Mouse (Mus musculus) adrenal gland, postnatal 25 days (tissue): ENCODE results near the gene Fgfr2. TPM values are rescaled to one million over a fixed set of nuclear protein-coding genes. Genes with fewer than 3 reads are reported as not detected.

ENCODE experiments used
- DNase-seq: peaks from one replicate; pipeline ENCODE4 v3.0.0; 2021; ENCODE audit warnings: mixed read lengths
- total RNA-seq: library from RNA; stranded (reverse); gene quantifications from 2 replicates; pipeline ENCODE4 v1.2.3, GENCODE M21; 2021

Fgfr2 gene
- total RNA-seq, 1 experiment from 2014 or later = 186 TPM

DNA sequence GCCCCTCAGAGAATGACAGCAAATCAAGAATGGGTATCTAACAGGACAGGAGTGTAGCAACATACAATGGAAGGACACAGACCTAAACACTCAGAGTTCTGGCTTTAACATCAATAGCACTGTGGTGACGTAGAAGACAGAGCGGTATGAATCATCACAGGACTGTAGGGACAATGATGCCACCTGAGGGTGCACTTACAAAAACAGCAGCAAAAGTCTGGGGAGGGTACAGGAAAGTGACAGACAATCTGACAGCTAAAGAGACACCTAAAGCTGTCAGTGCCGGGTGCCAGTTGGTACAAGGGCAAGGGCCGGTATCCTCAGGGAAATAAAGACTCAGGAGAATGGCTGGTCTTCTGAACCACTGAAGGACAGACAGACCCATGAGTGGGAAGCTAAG, 870.1 kb downstream of the Fgfr2 start:
- no peak for DNase-seq

DNA sequence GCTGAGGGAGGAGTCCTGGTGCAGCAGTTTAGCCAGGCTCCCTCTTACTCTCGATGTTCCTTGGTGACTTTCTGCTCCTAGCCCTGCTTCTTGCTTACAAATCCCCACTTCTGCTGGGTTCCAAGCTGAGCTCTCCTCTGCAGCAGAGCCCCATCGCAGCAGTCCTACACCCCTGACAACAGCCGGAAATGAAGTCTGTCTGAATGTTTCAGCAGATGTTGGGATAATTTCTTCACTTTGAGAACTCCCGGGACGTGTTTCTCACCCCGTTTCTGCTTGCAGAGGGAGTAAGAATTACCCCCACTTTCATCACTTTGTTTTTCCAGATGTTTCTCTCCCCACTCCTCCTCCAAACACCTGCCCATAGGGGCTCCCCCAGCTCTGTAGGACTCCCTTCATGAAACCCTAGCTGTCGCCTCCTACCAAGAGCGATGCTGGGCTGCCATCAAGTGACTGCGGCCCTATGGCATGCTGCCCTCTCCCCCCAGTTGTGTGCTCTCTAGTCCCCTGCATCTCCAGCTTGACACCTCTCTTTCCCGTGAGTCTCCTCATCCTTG, 873.5 kb downstream of the Fgfr2 start:
- DNase-seq = no peak

DNA sequence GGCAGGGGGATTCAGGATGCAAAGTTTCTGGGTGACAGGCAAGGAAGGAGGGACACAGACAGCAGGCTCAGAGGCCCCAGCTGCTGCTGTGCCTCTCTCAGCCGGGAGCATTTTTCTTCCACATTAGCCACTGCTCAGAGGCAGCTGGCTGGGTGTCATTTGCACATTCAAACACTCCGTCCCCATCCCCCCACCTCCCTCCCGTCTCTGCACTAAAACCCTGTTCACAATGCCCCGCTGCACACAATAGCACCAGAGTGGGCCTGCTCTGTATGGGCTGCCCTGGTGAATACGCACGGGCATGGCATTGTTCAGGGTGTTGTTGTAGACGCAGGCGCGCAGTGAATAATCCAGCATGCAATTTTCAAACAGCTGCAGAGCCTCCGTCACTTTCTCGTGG, 875.6 kb downstream of the Fgfr2 start:
- no peak for DNase-seq

DNA sequence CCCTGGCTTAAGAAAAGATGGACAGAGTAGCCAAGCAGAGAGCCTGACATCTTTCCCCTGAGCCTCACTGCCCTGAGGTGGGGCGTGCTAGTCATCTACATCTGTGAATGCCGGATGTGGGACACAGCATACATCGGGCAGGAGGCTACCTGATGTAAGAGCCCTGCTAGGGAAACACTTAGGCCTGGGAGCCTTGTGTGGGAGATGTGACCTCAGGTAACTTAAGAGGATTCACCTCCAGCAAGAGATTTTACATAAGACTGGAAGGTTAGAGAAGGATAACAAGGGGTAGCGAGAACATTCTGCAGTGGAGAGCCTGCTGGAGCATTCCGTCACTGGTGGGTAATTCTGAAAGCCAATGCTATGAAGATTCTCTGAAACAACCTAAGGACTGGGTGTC, 876.1 kb downstream of the Fgfr2 start:
- DNase-seq = no peak

DNA sequence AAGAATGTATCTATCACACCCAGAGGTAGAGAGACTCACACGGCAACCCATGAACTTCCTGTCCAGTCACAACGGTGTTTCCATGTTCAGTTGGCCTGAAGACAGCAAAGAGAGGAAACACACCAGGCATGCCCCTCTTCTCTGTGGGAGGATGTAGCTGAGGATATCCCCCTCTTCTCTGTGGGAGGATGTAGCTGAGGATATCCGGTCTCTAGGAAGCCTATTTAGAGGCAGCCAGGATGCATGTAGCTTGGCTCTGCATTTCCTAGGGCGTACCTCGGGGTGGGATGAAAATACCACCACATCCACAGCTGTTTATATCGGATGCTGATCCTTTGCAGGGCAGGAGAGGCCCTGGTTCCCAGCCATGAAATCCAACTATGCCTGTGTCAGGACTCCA, 877.4 kb downstream of the Fgfr2 start:
- no peak for DNase-seq

DNA sequence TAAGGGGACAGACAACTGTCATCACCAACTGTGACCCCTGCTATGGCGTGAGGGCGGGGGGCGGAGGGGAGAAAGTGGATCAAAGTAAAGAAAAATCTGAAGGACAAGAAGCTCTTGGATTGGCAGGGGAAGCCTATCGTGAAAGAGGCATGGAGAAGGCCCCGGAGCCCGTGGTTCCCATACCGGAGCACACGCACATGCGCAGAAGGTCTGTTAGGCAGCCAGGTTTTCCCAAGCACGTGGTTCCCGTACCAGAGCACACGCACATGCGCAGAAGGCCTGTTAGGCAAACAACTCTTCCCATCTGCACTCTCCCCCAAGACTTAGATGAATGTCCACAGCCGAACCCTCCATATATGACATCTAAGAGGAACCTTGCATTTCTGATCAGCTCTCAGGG, 878.5 kb downstream of the Fgfr2 start:
- no peak for DNase-seq

DNA sequence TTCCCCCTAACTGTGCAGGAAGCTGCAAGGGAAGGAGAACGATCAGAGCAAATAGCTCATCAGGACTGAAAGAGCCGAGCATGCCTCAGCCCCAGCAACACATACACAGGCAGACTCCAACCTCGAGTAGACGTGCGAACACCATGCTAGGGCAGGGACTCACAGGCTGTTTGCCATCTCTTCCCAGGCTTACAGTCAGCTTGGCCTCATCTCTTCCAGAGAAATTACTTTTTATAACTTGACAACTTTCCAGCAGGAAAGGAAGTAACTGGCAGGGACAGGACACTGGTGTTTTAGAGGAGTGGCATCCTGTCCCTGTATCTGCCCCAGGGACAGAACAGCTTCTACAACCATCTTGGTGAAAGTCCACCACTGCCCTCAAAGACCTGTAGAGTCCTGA, 879.9 kb downstream of the Fgfr2 start:
- no peak for DNase-seq

DNA sequence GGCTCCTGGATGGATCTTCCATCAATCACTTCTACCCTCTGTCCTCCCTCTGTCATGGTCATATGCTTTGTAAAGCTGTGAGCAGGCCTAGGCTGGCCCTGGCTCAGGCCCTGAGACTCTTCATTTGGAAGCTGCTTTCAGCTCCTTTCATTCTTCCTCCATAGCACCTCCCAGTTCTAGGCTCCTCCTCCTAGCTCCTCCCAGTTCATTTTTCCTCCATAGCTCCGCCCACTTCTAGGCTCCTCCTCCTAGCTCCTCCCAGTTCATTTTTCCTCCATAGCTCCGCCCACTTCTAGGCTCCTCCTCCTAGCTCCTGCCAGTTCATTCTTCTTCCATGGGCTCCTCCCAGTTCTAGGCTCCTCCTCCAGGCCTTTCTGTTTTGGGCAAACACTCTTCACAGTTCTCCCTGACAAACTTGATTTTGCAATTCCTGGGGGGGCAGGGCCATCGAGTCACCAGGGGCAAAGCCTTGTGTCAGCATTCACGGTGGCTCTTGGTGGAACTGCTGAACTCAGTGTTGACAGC, 880.5 kb downstream of the Fgfr2 start:
- peak; percentile 31 for DNase-seq

DNA sequence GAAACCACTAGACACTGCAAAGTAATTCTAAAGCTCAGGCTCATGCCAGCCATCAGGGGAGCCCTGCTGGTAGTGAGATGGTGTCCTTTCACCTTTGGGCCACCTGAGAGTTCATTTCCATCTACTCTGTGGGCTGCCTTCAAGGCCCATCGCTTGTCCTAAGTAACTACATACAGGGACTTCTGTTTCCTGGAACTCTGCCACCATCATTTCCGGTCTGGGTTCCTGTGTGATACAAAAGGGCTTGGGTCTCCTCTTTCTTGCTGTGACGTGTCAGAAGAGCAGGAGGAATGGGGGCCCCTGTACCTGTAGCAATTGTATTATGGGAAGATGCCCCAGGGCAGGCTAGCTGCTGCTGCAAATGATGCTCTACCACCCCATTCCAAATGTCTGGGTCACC, 884.2 kb downstream of the Fgfr2 start:
- DNase-seq = no peak

DNA sequence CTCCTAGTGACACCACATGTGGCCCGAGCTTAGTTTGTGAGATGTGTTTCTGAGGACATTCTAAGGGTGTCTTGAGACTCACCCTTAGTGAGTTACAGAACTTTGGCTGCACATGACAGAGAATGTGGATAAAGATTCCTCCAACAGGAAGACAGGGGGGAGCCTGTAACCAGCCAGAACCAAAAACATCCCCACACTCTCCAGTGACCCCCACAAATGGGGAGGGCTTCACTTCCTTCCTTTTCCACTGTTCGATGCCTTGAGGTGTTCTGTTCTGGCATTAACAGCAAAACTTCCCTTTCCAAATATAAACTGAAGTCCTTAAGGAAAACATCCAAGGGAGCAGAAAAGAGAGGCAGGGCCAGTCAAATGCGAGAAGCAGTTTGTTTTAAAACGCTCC, 886.0 kb downstream of the Fgfr2 start:
- DNase-seq = no peak

DNA sequence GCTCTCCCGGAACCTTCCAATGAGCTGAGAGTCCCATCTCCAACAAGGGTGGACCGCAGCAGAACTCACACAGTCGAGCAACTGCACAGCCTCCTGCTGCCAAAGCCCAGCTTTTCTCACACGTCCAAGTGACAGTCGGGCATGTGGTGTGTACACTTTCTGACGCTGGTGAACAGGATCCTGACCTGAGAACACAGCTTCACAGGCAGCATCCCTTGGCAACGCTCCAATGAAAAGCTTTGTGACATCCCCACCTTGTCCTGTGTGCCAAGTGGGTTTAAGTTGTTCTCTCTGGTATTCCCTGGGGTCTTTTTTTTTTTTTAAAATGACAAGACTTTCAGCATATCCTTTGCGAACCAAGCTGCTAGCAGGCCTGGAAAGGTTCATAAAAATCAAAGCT, 886.4 kb downstream of the Fgfr2 start:
- DNase-seq = no peak

DNA sequence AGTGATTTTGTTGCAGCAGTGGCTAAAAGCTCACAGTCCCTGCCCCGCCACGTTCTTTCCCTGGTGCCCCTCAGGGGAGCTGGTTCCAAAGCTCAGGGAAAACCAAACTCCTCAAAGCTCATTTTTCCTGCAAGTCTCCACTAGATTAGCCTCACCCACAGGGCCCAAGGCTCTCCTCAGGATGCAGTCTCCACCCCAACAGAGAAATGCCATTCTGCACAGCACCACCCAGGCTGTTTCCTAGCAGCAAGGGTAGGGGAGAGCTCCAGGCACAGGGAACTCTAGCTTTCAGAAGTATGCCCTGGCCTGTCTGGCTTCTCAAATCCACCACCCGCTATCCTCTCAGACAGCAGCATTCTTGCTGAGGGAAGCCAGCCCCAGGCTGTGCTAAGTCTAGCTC, 888.9 kb downstream of the Fgfr2 start:
- DNase-seq = no peak

DNA sequence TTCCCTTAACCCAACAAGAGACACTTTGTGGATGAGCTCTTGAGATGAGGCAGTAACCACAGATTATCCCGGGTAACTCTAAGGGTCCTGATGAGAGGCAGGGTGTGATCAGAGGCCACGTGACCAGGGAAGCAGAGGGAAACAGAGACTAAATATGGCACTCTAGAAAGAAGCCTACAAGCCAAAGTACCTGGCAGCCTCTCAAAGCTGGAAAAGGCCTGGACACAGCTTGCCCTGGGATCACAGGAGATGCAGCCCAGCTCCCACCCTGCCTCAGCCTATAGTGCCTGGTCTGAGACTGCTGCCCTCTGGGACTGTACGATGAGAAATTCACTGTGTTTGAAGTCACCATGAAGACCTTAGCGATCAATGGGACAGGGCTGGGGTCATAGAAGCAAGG, 889.4 kb downstream of the Fgfr2 start:
- no peak for DNase-seq

DNA sequence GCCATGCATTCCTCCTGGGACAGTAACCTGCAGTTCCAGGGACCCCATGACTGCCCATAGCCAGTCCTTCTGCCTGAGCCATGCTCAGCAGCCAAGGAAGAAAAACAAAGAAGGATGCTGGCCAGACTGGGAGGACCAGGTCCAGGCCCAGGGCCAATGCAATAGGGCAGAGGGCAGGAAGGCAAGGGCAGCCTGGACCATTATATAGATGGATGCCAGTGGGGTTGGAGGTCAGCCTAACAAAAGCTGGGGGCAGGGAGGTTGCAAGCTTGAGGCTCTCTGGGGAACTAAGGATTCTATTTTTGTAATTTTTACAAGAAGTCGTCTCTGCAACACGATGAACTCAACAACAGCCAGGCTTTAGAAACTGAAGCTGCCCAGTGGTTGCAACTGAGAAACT, 890.2 kb downstream of the Fgfr2 start:
- peak; percentile 52 for DNase-seq

DNA sequence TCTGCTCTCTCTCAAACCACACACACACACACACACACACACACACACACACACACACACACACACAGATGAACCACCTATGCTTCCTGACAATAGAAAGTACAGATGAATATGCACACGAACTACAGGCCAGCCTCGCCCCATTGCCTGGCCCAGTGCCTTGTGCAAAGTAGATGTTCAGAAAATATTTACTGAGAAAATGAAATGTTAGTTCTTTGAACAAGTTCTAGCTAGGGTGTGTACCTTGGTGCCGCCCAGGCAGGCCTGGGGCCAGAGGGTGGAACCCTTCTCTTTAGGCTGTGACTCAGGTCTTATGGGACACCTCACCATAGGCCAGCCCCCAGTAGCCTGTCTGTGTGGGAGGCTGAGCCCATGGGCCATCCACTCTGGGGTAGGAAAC, 891.7 kb downstream of the Fgfr2 start:
- DNase-seq = no peak

DNA sequence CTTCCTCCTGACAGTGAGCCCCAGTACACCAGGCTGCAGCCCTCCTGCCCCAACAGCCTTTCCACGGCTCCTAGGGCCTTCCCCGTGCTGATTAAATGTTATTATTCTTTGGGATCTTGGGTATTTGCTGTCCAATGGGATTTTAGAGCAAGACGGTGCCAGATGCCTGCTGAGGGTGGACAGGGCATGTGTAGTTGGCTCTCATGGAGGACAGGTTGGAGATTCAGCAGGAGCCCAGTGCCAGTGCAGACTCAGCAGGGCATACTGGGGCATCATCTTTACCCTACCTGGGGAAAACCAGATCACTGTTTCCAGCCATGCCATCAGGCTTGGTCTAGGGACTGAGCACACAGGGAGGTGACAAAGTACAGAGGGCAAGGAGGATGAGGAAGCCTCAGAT, 892.2 kb downstream of the Fgfr2 start:
- DNase-seq = no peak

DNA sequence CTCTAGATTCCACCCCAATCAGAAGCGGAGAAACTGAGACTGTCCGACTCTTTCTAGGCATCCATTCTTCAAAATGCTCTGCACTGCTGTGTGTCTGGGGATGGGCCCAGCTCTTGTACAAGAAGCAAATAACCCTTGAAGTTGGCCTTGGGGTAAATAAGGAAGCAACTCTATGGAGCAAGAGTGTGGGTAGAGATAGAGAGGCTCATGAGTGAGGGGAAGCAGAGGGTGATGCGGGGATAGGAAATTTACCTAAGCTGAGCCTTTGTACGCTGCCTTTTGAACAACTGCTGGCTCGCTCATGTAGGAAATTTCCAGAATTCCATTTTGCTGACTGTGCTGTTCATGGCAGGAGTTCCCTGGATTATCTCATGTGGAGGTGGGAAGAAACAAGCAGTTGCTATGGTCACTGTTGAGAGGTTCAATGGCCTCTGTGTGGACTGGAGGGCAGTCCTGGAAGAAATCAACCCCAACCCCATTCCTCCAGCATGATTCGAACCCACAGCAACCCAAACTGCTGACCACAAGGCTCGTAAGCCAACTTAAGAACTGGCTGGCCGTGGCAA, 896.0 kb downstream of the Fgfr2 start:
- DNase-seq = no peak

DNA sequence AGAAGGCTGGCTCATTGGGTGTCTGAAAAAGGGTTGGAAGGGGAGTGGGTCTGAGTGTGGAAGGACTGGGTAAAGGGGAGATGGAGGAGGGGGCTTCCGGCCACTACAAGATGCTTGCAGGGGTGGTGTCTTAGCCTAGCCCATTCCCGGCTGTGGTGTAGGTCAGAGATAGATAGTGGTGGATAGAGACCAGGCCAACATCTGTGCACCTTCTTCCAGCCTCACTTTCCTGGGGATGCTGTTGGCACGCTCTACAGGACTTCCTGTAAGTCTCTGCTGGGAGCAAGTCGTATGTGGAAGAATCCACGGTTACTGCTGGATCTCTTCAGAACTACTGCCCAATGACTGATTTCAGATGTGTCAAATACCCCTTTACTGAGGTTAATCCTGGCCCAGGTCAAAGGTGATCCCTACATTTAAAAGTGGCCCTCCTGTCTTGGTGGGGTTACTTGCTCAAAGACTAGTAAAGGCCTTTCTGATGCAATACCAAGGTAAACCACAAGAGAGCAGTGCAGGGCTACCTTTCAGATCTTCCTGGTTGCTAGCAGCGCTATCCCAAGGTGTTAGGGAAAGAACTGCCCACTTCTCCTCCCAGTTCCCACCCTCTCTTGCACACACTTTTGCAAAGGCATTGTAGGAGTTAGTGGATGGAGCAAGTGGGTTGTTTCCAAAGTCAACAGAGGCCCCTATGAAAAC, 896.6 kb downstream of the Fgfr2 start:
- DNase-seq = peak; percentile 55

DNA sequence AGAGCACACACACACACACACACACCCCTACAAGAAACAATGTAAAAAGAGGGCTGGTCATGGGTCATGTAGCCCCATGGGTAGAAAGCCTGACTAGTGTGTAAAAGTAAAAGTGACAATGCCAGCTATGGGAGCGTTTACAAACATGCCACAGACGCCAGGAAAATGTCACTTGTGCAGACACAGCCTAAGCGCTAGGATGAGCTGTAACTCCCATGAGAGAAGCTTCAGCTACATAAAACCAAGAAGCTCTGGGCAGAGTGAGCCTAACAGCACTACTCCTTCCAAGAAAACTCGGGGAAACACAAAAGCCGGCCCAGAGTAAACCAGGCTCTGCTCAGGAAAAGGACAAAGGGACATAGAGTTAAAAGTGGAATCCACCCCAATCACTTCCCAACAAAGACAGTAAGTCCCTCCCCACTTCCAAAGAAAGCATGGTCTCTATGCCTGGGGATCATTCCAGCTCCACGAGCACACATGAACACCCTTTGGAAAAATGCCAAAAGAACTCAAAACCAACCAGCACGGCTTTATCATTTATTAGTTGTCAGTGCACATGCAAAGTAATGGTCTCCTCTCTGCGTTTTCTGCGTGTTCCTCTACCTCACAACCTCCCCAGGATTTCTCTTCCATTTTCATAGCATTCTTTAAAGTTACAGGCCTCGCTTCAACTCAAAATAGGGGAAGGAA, 899.6 kb downstream of the Fgfr2 start:
- DNase-seq = no peak

DNA sequence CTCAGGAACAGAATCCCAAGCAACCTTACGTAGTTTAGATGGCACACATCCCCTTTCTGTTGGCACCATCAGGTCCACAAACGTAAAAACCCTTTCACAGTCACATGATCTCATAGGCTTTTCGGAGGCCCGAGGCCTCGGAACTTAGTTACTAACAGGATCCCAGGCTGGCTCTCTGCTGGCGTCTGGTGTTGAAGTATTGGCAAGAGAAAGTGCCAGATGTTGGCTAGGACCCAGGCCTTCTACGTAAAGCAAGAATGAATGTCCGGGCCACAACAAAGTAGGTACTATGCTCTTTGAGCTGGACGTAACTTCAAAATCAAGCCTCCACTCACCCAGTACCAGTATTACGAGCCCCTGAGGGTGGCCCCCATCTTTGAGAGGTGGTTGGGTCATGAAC, 909.1 kb downstream of the Fgfr2 start:
- no peak for DNase-seq

DNA sequence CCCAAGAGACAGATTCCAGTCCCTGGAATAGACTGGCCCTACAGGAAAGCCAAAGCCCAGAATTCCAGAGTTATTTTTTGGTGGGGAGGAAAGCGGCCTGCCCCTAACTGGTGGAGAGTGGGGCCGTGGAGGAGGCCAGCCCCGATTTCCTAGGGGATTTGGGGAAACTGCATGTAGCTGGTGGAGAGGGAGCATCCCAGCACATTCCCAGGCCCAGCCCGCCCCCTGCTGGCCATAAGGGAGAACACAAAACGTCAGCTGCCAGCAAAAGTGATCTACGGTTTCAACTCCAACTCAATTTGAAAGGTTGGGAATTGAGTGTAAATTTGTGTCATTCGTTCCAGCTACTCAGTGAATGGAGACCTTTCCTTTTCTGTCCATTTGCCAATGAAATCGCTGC, 909.7 kb downstream of the Fgfr2 start:
- DNase-seq = peak; percentile 77

DNA sequence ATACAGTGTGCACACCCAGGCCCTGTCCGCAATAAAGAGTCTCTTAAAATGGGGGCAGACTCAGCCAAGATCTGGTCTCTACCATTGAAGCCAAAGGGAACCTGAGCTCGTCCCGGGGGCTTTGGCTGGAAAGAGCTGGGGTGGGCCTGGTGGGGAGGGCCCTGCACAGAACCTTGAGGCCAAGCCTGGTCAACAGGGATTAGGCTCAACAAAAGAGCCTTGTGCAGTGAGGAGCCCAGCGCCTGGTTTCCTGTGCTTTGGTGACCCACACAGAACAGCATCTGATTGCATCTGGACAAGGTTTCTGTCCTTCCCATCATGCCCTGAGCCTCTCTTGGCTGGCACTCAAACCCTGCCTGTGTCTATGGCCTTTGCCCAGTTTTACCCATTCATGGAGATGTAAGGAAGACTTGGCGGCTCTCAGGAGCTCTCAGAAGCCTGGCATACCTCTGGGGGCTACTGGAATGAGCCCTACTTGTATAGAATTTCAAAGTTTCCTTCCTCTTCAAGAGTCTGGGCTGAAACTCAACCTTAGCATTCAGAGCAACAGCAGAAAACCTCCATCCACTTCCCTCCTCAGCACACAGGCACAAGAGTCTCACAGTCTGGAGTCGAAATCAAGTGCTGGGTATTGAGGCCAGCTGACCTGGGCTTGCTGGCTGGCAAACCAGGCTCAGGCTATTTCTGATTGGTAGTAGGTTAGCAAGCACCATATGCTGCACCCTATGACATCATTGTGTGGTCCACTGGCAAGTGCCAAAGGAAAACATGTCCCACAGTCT, 911.0 kb downstream of the Fgfr2 start:
- no peak for DNase-seq

DNA sequence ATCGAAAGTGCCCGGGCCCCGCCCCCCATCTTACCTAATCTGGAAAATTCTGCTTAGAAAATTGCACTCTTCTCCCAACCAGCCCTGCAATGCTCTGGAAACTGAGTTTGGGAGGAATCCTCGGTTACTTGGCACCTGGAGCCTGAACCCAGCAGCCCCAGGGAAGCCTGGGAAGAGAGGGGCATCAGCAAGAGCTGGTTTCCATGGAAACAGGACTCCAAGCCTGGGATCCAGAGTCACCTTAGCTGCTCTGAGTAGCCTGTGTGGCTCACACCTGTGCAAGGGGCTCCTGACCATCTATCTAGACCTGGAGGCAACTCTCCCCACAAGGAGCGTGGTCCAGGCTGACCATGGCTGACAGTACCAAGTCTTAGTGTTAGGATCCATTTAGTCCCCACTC, 912.5 kb downstream of the Fgfr2 start:
- DNase-seq = no peak
